Mouse (Mus musculus): ENCODE measurements around the gene Col2a1.
A peak's percentile ranks its signal among the peaks of the same experiment; 100 is the strongest.

The Col2a1 gene

DNA sequence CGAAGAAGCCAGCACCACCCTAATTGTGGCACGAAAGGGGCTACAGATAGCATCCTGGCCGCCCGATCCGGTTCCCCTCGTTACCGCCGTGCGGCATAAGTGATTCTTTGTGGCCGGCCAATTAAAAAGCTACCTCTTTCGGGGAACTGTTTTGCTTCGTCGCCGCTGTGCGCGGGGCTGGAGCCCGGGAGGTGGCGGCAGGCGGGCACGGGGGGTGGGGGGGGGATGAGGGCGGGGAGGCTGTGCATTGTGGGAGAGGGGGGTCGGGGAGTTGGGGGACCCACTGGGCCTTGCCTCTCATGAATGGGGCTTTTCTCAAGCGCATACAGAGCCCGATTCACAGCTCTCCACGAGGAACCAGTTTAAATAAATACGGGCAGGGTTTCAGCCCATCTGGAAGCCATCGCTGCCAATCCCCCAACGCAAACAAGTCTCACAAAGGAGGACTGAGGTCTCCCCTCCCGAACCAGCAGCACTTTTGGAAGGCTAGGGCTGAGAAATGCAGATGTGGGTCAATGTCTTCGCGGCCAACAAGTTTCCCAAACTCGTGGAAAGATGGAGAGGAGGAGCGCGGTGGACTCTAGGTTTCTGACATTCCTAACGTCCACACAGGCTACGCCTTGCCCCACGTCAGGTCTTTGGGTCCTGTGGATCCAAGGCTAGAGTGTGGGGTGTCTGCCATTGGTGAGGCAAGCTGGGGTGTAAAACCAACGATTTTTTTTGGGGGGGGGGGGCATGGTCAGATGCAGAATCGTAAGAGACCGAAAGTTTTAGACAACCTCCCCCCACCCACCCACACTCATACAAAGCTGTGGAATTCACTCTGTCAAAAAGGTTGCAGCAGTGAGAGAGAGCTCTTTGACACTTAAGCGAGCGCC, 2.1 kb downstream of the Col2a1 start:
- DNase-seq: peak; percentile 86

DNA sequence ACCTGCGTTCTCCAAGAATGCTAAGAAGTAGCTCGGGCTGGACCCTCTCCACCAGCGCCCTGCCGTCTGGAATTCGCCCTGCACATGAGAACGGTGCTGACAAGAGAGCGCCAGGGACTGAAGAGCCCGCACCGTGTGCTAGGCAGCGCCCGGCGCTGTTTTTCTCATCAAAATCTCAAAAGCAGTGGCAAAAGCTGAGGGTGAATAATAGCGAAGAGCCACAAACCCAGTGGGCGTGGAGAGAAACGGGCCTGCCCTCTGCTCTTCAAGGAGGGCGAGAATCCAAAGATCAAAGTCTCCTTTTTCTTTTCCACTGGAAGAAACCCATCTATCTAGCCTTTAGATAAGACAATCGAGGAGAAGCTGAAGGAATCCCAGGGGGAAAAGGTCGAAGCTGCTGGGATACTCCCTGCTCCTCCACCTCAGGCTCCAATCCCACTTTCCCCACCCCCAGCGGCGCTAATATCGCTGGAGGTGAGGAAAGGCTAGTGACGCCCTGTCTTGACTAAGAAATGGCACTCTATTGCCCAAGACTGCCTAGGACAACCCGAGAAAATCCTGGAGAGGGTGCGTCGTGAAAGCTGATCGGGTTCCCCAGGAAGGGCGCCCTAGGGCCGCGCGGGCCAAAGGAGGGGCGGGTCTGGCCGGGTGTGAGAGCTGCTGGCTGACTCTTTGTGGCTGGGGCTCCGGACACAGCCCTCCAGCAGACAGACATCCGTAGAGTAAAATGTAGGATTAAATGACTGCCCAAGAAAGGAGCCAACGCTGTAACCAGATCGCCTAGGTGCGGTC, 3.0 kb downstream of the Col2a1 start:
- peak; percentile 84 for DNase-seq

DNA sequence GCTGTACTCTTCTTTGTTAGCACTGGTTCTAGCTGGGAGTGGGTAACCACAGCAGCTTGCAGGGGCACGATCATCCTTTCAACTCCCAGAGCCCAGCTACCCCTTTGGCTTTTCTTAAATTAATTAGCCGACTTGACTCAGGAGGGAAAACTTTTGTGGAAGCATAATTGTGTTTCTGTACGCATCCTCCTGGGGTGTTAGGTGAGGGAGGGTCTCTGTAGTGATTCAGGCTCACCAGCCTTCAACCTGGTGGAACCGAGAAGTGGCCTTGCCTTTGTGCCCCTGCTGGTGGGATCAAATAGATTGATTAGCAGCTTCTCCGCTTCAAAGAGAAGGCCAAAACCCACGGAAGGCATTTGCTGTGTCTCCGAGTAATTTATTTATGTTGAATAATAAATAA, 4.5 kb downstream of the Col2a1 start:
- peak; percentile 39 for DNase-seq

DNA sequence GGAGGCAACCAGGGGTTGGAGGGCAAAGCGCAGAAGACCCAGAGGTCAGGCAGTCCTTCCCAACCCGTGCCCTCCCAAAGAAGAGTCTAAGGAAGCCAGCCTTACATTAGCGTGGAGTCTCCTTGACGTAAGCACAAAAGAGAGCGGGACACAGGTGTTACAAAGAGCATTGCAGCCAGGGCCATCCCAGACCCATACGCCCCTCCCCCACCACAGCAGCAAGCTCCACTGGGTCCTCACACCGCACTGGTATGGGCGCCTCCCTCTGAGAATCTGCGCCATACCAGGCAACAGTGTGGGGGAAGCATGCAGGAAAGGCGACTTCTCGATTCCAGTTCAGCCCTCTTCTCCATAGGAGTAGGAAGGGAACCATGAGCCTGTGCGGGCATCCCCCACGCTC, 4.9 kb downstream of the Col2a1 start:
- peak; percentile 39 for DNase-seq

DNA sequence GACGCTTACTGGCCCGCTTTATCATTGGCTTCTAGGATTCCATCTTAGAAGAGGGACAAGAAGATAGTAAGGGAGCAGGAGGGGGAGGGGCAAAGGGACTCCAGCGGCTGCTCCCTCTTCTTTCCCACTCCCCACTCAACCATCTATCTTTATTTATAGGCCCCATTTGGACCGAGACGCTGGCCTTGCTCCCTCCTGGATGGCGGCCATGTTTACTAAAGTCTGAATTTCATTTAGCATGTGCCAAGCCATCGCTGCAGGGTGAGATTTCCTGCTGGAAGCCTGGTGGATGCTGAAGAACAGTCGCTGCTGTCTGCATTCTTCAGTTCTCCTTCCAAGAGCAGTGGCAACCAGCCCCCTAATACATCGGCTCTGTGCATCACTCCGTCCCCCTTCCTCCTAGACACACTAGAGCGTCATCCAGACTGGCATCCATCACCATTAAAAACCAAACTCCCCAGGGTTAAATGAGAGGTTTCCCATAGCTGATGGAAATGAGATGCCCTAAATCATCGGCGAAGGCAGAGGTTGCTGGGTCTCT, 7.7 kb downstream of the Col2a1 start:
- no peak for DNase-seq

DNA sequence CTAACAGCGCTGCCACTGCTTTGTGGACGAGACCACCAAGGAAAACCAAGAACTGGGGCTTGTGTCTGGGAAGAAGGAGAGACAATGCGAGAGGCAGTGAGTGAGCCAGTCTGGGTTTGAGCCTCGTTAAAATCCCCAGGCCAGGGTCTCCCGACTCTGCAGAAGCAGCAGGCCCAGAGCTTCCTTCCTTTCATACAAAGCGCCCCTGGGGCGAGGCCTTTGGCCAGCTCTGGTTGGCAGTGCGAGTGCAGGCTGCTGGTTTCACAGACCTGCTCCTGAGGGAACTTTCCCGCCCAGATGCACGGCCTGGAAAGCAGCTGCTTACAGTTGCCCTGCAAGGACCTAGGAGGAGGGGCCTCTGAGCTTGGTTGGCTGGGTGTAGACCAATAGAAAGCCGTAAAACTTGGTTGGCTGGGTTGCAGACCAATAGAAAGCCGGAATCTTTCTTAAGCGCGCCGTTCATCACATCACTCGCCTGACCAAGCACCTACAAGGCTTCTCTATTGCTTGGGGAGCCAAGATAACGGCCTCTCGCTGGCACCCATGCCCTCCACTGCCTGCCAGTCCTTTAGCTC, 11.7 kb downstream of the Col2a1 start:
- DNase-seq: peak; percentile 95

DNA sequence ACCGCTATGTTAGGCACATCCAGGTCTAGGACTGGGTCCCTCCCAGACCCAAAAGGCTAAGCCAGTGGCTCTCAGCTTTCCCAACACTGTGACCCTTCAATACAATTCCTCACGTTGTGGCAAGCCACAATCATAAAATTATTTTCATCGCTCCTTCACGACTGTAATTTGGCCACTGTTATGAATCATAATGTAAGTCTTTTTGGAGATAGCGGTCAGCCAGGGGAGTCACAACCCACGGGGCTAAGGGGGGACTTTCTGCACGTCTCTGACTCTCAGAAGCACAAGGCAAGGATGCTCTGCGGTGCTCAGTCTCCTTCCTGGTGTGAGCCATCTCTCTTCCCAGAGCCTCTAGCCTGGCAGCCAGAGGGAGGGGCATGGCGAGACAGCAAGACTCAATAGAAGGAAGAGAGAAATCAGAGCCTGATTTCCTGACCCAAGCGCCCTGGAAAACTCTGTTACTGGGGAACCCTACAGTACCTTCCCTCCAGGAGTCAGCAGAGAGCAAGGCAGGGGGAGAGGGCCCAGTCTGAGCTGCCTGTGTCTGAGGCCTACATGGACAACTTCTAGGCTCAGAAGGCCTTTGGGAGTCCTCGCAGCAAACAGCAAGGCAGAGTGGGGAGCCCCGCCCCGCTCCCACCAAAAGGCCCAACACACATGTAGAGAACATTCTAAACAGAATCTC, 12.3 kb downstream of the Col2a1 start:
- peak; percentile 59 for DNase-seq

DNA sequence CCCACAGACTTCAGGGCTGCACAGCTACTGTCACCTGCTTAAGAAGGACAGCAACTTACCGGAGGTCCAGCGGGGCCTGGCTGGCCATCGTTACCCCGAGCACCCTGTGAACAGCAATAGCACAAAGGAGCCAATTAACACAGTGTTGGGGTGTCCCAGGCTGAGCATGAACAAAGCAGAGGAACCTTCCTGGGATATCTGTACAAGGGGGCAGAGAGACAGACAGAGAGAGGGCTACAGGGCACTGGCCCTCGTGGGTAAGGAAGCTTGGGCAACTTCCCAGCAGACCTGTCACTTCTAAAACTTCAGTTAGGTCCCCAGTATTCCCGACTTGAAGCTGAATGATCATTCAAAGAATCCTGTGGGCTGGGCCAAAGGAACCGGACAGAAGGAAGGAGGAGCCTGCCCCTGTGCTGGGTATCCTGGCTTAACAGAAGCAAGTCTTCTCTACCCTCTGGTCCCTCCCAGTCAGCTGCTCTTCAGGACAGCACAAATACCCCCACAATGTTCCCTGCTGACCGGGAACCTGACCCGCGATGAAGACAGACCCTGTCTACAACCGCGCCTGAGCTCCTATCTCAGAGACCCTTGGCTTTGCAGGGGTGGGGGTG, 13.1 kb downstream of the Col2a1 start:
- DNase-seq: peak; percentile 57

DNA sequence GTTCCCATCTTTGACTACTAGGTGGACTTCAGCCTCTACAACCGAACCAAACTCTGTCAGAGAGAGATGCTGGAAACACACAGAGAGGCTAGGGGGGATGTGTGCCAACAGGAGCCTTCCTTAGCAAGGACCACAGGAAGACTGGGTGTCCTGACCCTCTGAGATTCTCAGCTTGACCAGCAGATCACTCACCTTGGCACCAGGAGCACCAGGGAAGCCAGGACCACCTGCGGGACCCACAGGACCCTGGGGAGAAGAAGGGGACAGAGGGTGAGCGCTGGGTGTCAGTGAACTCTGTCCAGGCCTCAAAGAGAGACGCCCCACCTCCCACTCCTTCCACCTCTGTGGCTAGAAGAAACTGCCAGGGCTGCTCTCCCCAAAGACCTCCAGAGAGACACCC, 13.8 kb downstream of the Col2a1 start:
- DNase-seq: no peak

DNA sequence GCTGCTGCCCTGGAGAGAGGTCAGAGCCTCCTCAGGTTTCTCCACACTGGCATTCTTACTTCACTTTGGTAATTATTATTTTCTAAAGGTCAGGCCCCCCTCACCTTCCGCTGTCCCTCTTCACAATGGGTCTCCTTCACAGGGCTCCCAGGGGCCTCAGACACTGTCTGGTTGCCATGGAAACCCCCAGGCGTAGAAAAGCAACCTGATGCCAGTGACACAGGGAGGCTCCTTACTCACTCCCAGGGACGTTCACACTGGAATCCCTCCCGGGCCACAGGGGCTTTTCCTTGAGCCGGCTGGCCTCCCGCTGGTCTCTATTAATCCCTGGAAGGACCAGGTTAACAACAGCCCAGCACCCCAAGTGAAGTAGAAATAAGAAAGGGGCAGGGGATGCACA, 14.4 kb downstream of the Col2a1 start:
- peak; percentile 95 for DNase-seq

DNA sequence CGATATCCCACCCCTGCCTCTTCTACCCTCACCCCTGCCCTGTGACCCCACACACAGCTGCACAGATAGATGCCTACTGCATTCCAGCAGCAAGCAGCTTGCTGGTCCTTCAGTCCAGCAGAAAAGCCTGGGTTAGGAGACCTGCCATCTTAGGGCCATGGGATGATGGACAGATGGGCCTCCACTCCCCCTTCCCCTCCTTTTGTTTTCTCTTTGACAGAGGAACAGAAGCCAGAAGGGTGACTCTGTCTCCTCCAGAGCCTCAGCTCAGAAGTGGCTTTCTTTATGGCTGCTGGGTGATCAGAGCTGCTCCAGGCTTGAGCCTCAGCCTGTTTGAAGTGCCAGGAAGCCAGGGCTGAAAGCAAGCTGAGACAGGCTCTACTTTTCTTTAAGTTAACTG, 15.0 kb downstream of the Col2a1 start:
- DNase-seq: peak; percentile 68

DNA sequence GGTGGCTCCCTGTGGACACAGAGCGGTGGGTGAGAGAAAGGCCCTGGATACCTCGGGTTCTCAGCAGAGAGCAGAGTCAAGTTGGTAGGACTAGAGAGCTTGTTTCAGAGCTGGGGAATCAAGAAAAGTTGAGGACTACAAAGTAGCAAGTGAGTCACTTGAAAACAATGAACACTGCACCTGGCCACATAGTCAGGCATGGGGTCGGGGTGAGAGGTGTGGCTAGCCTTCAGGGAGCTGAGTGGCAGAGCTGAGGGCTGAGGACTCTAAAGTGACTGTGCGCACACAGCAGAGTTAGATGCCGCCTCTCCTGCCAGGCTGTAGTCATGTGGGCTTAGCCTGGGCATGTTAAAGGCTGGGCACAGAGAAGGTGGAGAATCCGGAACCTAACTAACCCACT, 22.9 kb downstream of the Col2a1 start:
- DNase-seq: no peak

DNA sequence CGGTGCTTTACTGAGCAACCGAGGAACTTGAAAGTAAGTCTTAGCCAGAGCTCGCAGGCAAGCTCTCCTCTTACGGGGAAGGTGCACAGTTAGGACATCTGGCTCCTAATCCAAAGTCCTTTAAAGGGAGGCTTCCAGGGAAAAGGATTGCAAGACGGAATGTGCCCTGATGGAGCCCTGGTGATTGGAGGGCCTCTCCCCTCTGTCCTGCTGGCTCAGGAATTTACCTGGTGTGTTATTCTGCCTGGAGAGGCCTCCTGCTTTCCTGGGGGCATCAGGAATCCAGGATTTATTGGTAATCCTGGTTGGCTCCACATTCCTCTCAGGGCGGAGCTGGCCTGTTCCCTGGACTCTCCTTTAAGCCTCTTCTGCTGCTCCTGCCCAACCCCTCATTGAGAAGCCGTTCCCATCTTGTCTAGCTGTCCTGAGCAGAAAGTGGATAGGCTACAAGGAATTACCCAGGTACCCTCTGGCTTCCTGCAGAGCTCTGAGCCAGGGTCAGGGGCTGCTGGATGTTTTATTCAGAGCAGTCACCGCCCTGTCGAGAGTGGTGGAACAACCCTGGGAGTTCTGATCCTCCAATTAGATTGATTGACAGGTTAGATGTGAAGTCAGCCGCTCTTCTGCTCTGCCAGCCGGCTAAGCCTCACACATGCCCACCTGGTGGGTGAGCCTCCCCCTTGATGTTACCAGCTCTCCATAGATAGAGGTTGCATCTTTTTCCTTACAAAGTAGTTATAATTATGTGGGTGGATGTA, 31.1 kb downstream of the Col2a1 start:
- DNase-seq: no peak

DNA sequence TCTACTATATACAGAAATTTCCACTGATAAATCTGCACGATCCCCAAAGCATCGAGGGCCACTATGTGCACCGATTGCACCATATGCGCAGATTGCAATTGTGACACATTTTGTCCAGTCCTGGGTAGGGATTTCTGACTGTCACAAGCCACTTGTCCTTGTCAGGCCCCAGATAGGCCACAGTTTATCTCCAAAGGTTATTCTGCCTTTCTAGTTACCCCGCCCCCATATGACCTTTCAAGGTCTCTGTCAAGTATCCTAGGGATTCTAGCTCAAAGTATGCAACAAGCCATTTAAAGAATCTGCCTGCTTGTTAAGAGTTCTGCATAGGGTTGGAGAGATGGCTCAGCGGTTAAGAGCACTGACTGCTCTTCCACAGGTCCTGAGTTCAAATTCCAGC, 31.9 kb downstream of the Col2a1 start:
- DNase-seq: no peak

DNA sequence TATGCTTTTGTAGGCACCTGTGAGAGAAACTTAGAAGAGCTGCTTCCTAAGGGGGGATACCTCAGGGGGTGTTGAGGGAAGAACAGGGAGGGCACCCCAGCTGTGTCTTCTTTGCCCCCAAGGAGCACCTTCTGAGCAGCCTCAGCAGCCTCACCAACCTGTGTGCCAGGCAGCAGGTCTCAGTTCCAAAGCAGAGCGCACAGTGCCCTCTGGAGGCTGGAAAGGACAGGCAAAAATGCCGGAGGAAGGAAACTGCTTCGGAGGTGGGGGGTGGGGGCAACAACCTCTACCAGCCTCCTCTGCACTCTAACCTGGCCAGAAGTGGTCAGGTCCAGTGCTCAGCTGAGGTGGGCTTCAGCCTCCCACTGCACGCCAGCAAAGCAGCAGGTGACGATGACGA, 34.2 kb downstream of the Col2a1 start:
- DNase-seq: peak; percentile 62

DNA sequence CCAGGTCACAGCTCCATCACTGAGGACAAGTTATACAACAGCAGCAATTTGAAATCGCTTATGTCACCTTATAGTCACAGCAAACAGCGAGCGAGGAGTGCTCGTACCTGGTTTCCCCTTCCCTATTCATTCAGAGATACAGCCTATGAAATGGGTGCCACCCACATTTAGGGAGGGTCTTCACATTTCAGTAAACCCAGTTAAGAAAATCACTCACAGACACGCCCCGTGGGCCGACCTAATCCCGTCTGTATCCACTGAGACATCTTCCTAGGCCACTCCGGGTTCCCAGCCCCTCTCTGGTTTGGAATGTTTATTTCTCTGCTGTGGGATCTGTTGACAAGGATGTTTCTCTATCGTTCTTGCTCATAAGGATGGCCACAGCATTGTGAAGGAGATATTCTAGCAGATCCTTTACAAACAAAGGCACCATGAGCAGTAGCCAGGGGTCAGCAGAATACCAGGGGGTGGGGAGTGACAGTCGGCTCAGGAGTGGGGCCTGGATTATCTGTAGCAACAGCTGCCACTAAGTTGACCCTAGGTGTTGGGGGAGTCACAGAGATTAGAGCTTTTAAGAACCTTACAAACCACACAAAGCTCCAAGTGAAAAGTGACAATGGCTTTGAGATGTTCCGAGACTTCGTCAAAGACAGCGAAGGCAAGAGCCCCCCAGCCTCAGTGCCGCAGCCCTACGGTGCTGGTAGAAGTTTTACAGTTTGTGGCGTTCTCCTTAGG, 39.0 kb downstream of the Col2a1 start:
- no peak for DNase-seq

DNA sequence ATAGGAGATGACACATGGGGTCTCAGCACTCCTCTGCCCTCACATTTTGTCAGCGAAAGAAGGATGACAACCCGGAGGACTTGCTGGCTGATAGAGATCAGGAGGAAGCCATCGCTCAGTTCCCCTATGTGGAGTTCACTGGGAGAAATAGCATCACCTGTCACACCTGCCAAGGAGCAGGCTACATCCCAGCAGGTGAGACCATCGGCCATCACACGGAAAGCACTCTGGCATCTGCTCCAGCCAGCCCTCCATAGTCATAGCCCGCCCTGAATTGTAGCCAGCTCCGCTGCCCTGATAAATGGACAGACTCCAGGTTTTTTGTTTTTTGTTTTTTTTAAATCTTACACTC, 39.7 kb downstream of the Col2a1 start:
- no peak for DNase-seq

DNA sequence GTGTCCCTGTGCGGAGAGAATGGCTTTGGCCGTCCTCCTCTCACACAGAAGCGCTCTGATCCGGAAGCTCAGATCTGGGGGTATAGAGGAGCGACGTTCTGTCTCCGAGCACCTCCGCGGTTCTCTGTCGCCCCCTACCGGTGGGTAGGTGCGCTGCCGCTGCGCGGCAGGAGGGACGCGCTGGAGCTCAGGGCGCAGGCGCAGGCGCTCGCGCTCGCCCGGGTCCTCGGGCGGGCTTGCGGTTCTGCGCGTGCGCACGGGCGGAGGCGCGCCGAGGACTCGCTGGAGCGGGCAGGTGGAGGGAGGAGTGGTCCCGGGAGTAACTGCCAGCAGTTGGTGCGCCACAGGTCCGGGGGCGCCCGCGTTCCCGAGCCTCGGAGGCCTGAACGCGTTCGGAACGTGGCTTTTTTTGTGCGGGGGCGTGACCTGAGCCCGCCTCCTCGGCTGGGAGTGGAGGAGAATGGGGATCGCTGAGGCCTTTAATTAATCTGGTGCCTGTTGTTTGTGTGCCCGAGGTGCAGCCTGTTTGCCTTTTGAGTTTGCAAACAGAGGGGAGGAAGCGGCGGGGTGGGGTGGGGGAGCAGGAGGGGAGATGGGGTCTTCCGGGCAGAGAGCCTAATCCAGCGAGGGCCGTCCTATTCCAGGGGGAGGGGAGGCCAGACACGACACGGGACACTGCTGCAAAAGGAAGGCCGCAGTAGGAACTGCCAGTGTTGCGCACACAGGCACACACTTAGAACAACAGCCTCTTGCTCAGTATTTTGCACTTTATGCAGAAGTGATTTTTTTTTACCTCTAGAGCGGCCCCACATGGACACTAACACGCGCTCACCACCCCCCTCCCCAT, 40.3 kb downstream of the Col2a1 start, which contains the start of gene Tmem106c:
Gene Tmem106c, plus strand, starts transcription at position 212 of the 847 bp plus-strand sequence.
- peak; percentile 96 for DNase-seq

DNA sequence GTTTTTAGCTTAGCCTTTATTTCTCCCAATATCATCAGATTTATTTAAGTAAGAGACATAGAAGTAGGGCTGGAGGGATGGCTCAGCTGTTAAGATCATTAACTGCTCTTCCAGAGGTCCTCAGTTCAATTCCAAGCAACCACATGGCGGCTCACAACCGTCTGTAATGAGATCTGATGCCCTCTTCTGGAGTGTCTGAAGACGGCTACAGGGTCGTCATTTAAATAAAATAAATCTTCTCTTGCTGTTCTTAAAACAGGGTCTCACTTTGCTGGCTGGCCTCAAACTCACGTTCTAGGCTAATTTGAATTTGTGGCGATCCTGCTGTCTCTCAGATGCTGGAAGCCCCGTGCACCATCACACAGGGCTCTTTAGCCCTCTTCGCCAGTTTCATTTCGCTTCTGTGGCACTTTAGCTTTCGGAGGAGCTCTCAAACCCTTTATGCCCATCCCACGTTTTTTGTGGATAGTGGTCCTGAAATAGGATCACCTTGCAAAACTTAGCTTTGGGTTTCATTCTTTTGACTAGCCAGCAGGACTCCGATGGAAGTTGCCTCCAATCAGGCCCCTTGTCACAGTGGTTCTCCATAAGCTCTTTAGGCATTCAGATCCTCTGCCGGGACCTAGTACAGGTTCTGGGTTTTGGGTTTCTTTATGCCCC, 41.0 kb downstream of the Col2a1 start:
- no peak for DNase-seq
